Mouse (Mus musculus): ENCODE data around the gene Trappc3l. TPM values are rescaled to one million over a fixed set of nuclear protein-coding genes. Genes with fewer than 3 reads are reported as not detected.

Gene Trappc3l
- polyA plus RNA-seq, 1 experiment from 2014 or later: not detected

DNA sequence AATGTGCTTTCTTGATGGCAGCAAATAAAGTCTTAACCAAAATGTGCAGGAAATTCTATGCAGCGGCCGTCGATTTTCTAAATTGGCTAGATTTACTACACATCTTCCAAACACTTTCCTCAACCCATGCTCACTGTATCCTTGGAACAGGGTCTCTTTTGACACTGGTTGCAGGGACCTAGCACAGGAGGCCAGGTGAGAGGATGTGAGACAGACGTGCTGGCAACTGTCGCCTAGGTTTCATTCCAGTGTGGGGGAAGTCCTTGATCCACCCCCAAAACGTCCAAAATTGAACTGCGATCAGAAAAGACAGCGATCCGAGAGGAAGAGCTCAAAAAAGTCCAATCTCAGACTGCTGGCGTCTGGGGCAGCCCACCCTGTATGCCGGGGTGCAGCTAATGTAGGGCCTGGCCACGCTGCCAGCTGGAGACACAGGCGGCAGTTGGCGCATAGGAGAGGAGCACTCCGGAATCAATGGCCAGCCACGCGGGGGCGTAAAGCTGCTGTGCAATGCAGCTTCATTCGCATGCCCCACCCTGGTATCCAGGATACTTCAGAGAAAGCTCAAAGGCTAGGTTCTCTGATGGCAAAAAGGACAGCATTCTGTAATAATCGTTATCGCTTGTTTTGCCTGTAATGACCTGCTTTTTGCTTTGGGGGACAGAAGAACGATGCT lies 3.6 kb upstream of the Trappc3l start:
- Histone ChIP-seq H3K4me3 (ENCODE audit: low read depth, low read length) (no peak overlapping the region), H3K36me3 (ENCODE audit: control insufficient read depth, insufficient read depth, low read length) (no peaks in the 10 kb centered on the region), H3K4me2 (peak overlapping the region; percentile 46), H3K4me1 (replicated peaks; ENCODE audit: control insufficient read depth, insufficient read depth, low read length) (no peaks in the 10 kb centered on the region), H3K27me3 (replicated peaks; ENCODE audit: control insufficient read depth, insufficient read depth, low read length) (no peaks in the 10 kb centered on the region), H3K9me3 (ENCODE audit: control insufficient read depth, low read length) (no peaks in the 10 kb centered on the region), H3K27ac (ENCODE audit: low read depth, low read length) (no peak overlapping the region), H3K9ac (ENCODE audit: low read depth, low read length) (peak overlapping the region; percentile 5; the same call in 1 of the 2 replicates)
- WGBS: 20% methylated on average over 22 of the region's 22 CpGs
- ATAC-seq (replicated peaks; ENCODE audit: low FRiP score) (peak; percentile 79), DNase-seq (ENCODE audit: low spot score) (peak; percentile 66)

DNA sequence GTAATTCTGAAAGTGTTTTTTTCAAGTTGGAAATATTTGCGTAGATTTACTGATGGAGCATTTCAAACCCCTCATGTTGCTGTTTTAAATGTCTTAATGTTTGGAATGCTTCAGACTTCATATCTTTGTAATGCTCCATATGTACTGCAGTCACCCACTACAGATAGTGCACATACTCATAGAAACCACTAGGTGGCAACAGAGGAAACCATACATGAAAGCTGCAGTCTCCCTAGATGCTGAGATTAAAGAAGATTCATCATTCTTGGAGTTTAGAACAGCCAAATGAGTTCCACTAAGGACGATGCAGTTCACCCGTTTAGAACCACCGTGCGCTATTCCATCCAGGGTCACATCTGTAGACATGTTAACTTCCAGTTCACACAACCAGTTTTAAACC lies 810 bp upstream of the Trappc3l start:
- WGBS: 12% methylated on average over 5 of the region's 5 CpGs
- Histone ChIP-seq H3K4me3 (ENCODE audit: low read depth, low read length) (no peak overlapping the region), H3K9ac (ENCODE audit: low read depth, low read length) (no peak overlapping the region), H3K36me3 (ENCODE audit: control insufficient read depth, insufficient read depth, low read length) (no peaks in the 10 kb centered on the region), H3K27me3 (replicated peaks; ENCODE audit: control insufficient read depth, insufficient read depth, low read length) (no peaks in the 10 kb centered on the region), H3K4me2 (no peak overlapping the region), H3K27ac (ENCODE audit: low read depth, low read length) (no peak overlapping the region), H3K9me3 (ENCODE audit: control insufficient read depth, low read length) (no peaks in the 10 kb centered on the region), H3K4me1 (replicated peaks; ENCODE audit: control insufficient read depth, insufficient read depth, low read length) (no peaks in the 10 kb centered on the region)
- DNase-seq (ENCODE audit: low spot score) (no peak), ATAC-seq (replicated peaks; ENCODE audit: low FRiP score) (peak; percentile 74; the same call in 1 of the 2 replicates)

DNA sequence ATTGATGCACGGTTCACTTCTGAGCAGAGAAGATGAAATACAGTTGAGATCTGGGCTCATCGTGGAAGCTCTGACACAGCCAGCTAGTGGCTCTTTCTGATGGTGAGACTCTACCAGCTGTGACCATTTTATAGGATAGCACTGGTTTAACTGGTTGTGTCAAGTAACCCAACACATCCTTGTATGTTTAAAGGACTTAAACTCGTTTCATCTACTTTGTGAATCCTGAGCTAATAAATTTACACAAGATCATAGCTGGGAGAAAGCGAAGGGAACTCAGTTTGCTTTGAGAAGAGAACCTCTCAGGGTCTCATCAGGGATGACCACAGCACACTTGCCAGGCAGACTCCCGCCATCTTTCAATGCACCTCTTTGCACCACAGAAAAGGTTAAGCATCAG lies 6.8 kb downstream of the Trappc3l start, which contains the start of gene Calhm4:
TSS of gene Calhm4 (minus strand) at position 101 of the 400 bp plus-strand sequence.
- Histone ChIP-seq H3K4me3 (ENCODE audit: low read depth, low read length) (no peak within 1 kb of the TSS), H3K4me2 (no peak within 1 kb of the TSS), H3K36me3 (ENCODE audit: control insufficient read depth, insufficient read depth, low read length) (no peaks in the 10 kb centered on the region), H3K27me3 (replicated peaks; ENCODE audit: control insufficient read depth, insufficient read depth, low read length) (no peaks in the 10 kb centered on the region), H3K9ac (ENCODE audit: low read depth, low read length) (no peak within 1 kb of the TSS), H3K9me3 (ENCODE audit: control insufficient read depth, low read length) (no peaks in the 10 kb centered on the region), H3K4me1 (replicated peaks; ENCODE audit: control insufficient read depth, insufficient read depth, low read length) (no peaks in the 10 kb centered on the region), H3K27ac (ENCODE audit: low read depth, low read length) (no peak within 1 kb of the TSS)
- 77% methylated on average over 5 of the region's 5 CpGs for WGBS
- ATAC-seq (replicated peaks; ENCODE audit: low FRiP score) (no peak), DNase-seq (ENCODE audit: low spot score) (no peak)

DNA sequence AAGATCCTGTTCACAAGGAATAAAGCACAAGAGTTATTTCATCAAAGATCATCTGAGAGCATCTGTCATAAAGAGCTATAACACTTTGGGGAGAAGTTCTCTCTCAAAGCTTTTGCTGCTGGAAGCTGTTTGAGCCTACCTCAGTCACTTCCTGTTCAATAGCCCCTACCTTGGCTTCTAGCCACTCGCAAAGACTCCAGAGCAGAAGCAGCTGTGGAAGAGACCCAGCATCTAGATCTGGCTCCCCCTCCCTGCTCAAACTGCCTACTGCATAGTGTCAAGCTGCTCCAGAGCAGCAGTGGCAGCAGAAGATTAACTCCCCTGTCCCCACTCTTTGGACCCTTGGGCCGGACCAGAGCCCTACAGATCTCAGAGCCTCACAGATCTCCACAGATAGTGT lies 16.6 kb downstream of the Trappc3l start:
- ATAC-seq (replicated peaks; ENCODE audit: low FRiP score): no peak
- no peaks in the 10 kb centered on the region for H3K4me1 ChIP-seq (replicated peaks; ENCODE audit: control insufficient read depth, insufficient read depth, low read length)
- WGBS: 87% methylated on average over 2 of the region's 2 CpGs
- H3K4me3 ChIP-seq (ENCODE audit: low read depth, low read length): no peak overlapping the region
- H3K9ac ChIP-seq (ENCODE audit: low read depth, low read length): no peak overlapping the region
- H3K27ac ChIP-seq (ENCODE audit: low read depth, low read length): no peak overlapping the region
- H3K36me3 ChIP-seq (ENCODE audit: control insufficient read depth, insufficient read depth, low read length): no peaks in the 10 kb centered on the region
- H3K4me2 ChIP-seq: no peak overlapping the region
- DNase-seq (ENCODE audit: low spot score): no peak
- no peaks in the 10 kb centered on the region for H3K9me3 ChIP-seq (ENCODE audit: control insufficient read depth, low read length)
- H3K27me3 ChIP-seq (replicated peaks; ENCODE audit: control insufficient read depth, insufficient read depth, low read length): no peaks in the 10 kb centered on the region

DNA sequence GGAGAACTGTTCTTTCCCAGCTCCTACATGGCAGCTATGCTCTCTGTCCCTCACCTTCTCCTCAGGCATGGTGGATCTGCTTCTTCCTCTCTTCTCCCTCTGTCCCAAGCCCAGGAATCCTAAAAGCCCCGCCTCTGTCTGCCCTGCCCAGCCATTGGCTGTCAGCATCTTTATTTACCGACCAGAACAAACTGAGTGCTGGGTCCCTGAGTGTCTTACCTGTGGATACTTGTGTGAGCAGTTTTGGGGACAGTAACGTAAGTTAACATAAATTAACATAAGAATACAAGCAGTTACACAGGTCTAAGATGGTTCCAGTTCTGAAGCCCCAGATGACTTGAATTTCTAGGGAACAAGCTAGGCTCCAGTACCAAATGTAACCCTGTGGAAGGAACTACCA lies 29.2 kb downstream of the Trappc3l start:
- DNase-seq (ENCODE audit: low spot score): no peak
- H3K4me2 ChIP-seq: no peak overlapping the region
- H3K4me3 ChIP-seq (ENCODE audit: low read depth, low read length): no peak overlapping the region
- no peaks in the 10 kb centered on the region for H3K36me3 ChIP-seq (ENCODE audit: control insufficient read depth, insufficient read depth, low read length)
- H3K27me3 ChIP-seq (replicated peaks; ENCODE audit: control insufficient read depth, insufficient read depth, low read length): no peaks in the 10 kb centered on the region
- 40% methylated on average over 3 of the region's 3 CpGs for WGBS
- no peaks in the 10 kb centered on the region for H3K9me3 ChIP-seq (ENCODE audit: control insufficient read depth, low read length)
- no peak overlapping the region for H3K27ac ChIP-seq (ENCODE audit: low read depth, low read length)
- H3K4me1 ChIP-seq (replicated peaks; ENCODE audit: control insufficient read depth, insufficient read depth, low read length): no peaks in the 10 kb centered on the region
- no peak for ATAC-seq (replicated peaks; ENCODE audit: low FRiP score)
- no peak overlapping the region for H3K9ac ChIP-seq (ENCODE audit: low read depth, low read length)

DNA sequence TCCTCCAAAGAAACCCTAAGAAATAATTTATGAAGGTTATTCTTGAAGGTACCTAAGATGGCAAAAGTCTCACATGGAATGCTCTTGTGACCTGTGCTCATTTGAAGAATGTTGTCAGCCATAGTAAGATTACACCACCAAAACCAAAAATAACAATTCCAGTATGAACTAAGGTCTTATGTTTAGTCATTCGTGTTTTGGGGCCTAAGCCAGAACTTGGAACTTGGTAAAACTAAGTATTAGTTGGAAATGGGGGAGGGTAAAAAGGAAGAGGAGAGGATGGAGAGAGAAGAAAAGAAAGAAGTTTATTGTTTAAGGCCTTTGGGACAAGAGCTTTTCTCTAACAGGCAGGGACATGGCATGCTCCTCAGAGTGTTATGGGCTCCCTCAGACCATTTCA lies 32.2 kb downstream of the Trappc3l start:
- Histone ChIP-seq H3K4me2 (no peak overlapping the region), H3K27ac (ENCODE audit: low read depth, low read length) (no peak overlapping the region), H3K4me1 (replicated peaks; ENCODE audit: control insufficient read depth, insufficient read depth, low read length) (no peaks in the 10 kb centered on the region), H3K27me3 (replicated peaks; ENCODE audit: control insufficient read depth, insufficient read depth, low read length) (no peaks in the 10 kb centered on the region), H3K36me3 (ENCODE audit: control insufficient read depth, insufficient read depth, low read length) (no peaks in the 10 kb centered on the region), H3K9ac (ENCODE audit: low read depth, low read length) (no peak overlapping the region), H3K9me3 (ENCODE audit: control insufficient read depth, low read length) (no peaks in the 10 kb centered on the region), H3K4me3 (ENCODE audit: low read depth, low read length) (no peak overlapping the region)
- no peak for ATAC-seq (replicated peaks; ENCODE audit: low FRiP score)
- no peak for DNase-seq (ENCODE audit: low spot score)
- WGBS: 62% methylated on average over 1 of the region's 1 CpGs

DNA sequence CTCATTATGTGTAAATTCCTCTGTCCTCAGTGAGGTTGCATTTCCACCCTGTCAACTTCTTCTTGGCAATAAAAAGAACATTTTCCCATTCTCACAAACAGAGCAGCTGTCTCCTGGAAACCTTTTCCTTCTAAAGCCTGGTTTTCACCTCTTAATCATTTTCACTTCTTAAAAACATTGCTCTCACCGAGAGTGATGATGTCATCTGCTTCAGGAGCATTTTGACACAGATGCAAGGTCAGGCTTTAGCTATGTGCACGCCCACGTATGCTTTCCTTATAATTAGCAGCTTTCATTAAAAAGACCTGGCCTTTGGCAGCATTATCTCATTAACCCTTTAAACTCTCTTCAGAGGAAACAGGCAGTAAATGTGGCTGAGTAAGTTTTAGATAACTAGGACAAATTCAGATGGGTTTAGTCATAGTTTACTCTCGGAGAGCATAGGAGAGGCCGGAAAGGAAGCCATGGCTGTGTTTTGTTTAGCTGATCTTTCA lies 33.6 kb downstream of the Trappc3l start:
- DNase-seq (ENCODE audit: low spot score): no peak
- Histone ChIP-seq H3K4me1 (replicated peaks; ENCODE audit: control insufficient read depth, insufficient read depth, low read length) (no peaks in the 10 kb centered on the region), H3K4me3 (ENCODE audit: low read depth, low read length) (no peak overlapping the region), H3K36me3 (ENCODE audit: control insufficient read depth, insufficient read depth, low read length) (no peaks in the 10 kb centered on the region), H3K27ac (ENCODE audit: low read depth, low read length) (no peak overlapping the region), H3K9me3 (ENCODE audit: control insufficient read depth, low read length) (no peaks in the 10 kb centered on the region), H3K4me2 (no peak overlapping the region), H3K27me3 (replicated peaks; ENCODE audit: control insufficient read depth, insufficient read depth, low read length) (no peaks in the 10 kb centered on the region), H3K9ac (ENCODE audit: low read depth, low read length) (no peak overlapping the region)
- no peak for ATAC-seq (replicated peaks; ENCODE audit: low FRiP score)
- WGBS: 42% methylated on average over 5 of the region's 5 CpGs

DNA sequence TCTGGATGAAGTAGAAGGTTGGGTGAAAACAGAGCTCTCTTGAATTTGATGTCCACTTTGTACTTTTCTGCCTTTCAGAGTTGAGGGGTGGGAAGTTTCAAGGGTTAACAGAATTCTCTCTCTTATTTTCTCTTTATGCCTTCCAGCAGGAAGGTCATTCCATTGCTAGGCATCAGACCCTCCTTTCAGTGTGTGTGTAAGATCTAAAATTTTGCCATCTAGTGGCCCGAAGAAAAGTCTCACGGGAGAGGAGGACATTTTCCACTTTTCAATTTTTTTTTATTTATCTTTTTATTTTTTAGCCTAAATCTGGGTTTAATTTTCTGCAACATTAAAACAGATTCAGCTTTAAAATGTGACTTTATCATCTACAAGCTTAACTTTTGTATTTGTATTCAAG lies 34.3 kb downstream of the Trappc3l start:
- Histone ChIP-seq H3K4me3 (ENCODE audit: low read depth, low read length) (no peak overlapping the region), H3K36me3 (ENCODE audit: control insufficient read depth, insufficient read depth, low read length) (no peaks in the 10 kb centered on the region), H3K27me3 (replicated peaks; ENCODE audit: control insufficient read depth, insufficient read depth, low read length) (no peaks in the 10 kb centered on the region), H3K4me1 (replicated peaks; ENCODE audit: control insufficient read depth, insufficient read depth, low read length) (no peaks in the 10 kb centered on the region), H3K27ac (ENCODE audit: low read depth, low read length) (no peak overlapping the region), H3K4me2 (no peak overlapping the region), H3K9me3 (ENCODE audit: control insufficient read depth, low read length) (no peaks in the 10 kb centered on the region), H3K9ac (ENCODE audit: low read depth, low read length) (no peak overlapping the region)
- DNase-seq (ENCODE audit: low spot score) (no peak), ATAC-seq (replicated peaks; ENCODE audit: low FRiP score) (no peak)
- 60% methylated on average over 2 of the region's 2 CpGs for WGBS

DNA sequence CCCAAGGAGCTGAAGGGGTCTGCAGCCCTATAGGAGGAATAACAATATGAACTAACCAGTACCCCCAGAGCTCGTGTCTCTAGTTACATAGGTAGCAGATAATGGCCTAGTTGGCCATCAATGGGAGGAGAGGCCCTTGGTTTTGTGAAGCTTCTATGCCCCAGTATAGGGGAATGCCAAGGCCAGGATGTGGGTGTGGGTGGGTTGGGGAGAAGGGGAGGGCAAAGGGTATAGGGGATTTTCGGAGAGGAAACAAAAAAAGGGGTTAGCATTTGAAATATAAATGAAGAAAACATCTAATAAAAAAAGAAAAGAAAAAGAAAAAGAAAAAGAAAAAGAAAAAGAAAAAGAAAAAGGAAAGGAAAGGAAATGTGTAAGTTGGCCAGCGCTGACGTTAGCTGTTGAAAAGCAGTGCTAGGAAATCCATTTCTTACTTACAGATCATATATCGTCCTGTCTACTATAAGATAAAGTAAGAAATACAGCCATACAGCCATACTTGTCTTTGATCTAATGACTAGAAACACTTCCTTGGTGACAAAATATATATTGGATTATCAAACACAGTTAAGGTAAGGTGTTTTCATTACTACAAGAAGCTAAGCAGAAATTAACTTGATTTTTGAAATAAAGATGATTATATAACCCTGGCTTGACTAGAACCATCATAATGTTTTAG lies 37.3 kb downstream of the Trappc3l start:
- no peak overlapping the region for H3K4me2 ChIP-seq
- ATAC-seq (replicated peaks; ENCODE audit: low FRiP score): no peak
- no peak overlapping the region for H3K27ac ChIP-seq (ENCODE audit: low read depth, low read length)
- H3K4me3 ChIP-seq (ENCODE audit: low read depth, low read length): no peak overlapping the region
- H3K27me3 ChIP-seq (replicated peaks; ENCODE audit: control insufficient read depth, insufficient read depth, low read length): no peaks in the 10 kb centered on the region
- H3K4me1 ChIP-seq (replicated peaks; ENCODE audit: control insufficient read depth, insufficient read depth, low read length): no peaks in the 10 kb centered on the region
- no peak overlapping the region for H3K9ac ChIP-seq (ENCODE audit: low read depth, low read length)
- H3K36me3 ChIP-seq (ENCODE audit: control insufficient read depth, insufficient read depth, low read length): no peaks in the 10 kb centered on the region
- 80% methylated on average over 5 of the region's 5 CpGs for WGBS
- no peaks in the 10 kb centered on the region for H3K9me3 ChIP-seq (ENCODE audit: control insufficient read depth, low read length)
- DNase-seq (ENCODE audit: low spot score): no peak
